Mouse (Mus musculus) limb, embryonic 12.5 days (tissue): ENCODE measurements around the gene Hsdl2. TPM values are rescaled to one million over a fixed set of nuclear protein-coding genes. Genes with fewer than 3 reads are reported as not detected.

Source experiments
- ATAC-seq: fragments of 200-750 bp; cut with Nextera tagmentation; 2 replicates; pipeline ENCODE4 v1.8.0; 2017; ENCODE audit warnings: low read depth, moderate TSS enrichment; ENCODE audit not compliant: insufficient number of reproducible peaks, insufficient read depth, low FRiP score, low TSS enrichment
- H3K27ac ChIP-seq: fragments of 300-500 bp; sonication (generic); 2 replicates; pipeline ENCODE4 v1.5.1; 2016; ENCODE audit warnings: mild to moderate bottlenecking, moderate library complexity
- H3K27me3 ChIP-seq: fragments of 300-500 bp; sonication (generic); 2 replicates; pipeline ENCODE4 v1.6.1; 2016; ENCODE audit warnings: mild to moderate bottlenecking, moderate library complexity
- H3K36me3 ChIP-seq: fragments of 300-500 bp; sonication (generic); 2 replicates; pipeline ENCODE4 v1.6.1; 2016; ENCODE audit warnings: mild to moderate bottlenecking, moderate library complexity
- H3K4me1 ChIP-seq: fragments of 300-500 bp; sonication (generic); replicated peaks from 2 replicates; pipeline ENCODE4 v1.6.1; 2016
- H3K4me2 ChIP-seq: fragments of 300-500 bp; sonication (generic); 2 replicates; pipeline ENCODE4 v1.6.1; 2016; ENCODE audit warnings: mild to moderate bottlenecking, moderate library complexity
- H3K4me3 ChIP-seq: fragments of 300-500 bp; sonication (generic); replicated peaks from 2 replicates; pipeline ENCODE4 v1.5.1; 2016; ENCODE audit warnings: mild to moderate bottlenecking
- H3K9ac ChIP-seq: fragments of 300-500 bp; sonication (generic); replicated peaks from 2 replicates; pipeline ENCODE4 v1.6.1; 2016; ENCODE audit warnings: mild to moderate bottlenecking, moderate library complexity
- H3K9me3 ChIP-seq: fragments of 300-500 bp; sonication (generic); 2 replicates; pipeline ENCODE4 v1.6.1; 2016; ENCODE audit warnings: mild to moderate bottlenecking, moderate library complexity
- WGBS: fragments of 180-500 bp; shearing (Covaris S2); methylation state at CpG from one replicate; pipeline ENCODE4 v1.1.7; 2016; 5-methylcytosine and 5-hydroxymethylcytosine counted together
- polyA plus RNA-seq: library from polyadenylated mRNA; unstranded; fragments of >200 nt; fragmentation: Nextera tagmentation; extraction: Ambion mirVana; gene quantifications from 2 replicates; pipeline ENCODE4 v1.2.1, GENCODE M21; 2016

The Hsdl2 gene
- polyA plus RNA-seq, 1 experiment from 2014 or later, result 23.2 TPM

DNA sequence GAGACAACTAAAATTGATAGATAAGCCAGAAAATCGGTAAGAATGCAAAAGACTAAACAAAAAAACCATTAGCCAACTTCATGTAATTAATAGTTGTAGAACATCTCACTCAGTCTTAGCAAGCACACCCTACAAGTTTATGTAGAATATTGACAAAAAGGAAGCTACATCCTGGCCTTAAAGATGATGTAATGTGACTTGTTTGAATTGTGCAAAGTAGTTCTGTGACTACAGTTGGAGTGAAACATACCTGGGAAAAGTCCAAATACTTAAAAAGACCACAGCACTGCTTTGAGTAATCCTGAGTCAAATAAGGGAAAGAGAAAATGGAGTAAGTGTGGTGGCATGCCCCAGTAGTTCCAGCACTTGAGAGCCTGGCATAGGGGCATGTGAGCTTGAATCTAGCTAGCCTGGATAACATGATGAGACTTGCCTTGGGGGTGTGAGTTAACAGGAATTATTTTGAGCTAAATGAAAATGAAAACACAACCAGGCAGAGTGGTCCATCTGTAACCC lies 70.9 kb downstream of the Hsdl2 start:
- no peaks in the 10 kb centered on the region for H3K27me3 ChIP-seq
- H3K36me3 ChIP-seq, result no peaks in the 10 kb centered on the region
- no peak for ATAC-seq
- no peak overlapping the region for H3K4me3 ChIP-seq
- 88% methylated on average over 1 of the region's 1 CpGs for WGBS
- H3K9ac ChIP-seq, result no peak overlapping the region
- H3K4me2 ChIP-seq, result no peak overlapping the region
- no peaks in the 10 kb centered on the region for H3K9me3 ChIP-seq
- no peaks in the 10 kb centered on the region for H3K4me1 ChIP-seq
- H3K27ac ChIP-seq, result no peak overlapping the region

GRCm38 (mm10) chr4:59656061-59656642 lies 74.8 kb downstream of the Hsdl2 start:
- H3K4me2 ChIP-seq, result no peak overlapping the region
- no peak overlapping the region for H3K27ac ChIP-seq
- H3K4me3 ChIP-seq, result no peak overlapping the region
- H3K9me3 ChIP-seq, result no peaks in the 10 kb centered on the region
- 79% methylated on average over 5 of the region's 5 CpGs for WGBS
- no peaks in the 10 kb centered on the region for H3K4me1 ChIP-seq
- no peak for ATAC-seq
- no peaks in the 10 kb centered on the region for H3K36me3 ChIP-seq
- H3K9ac ChIP-seq, result no peak overlapping the region
- H3K27me3 ChIP-seq, result no peaks in the 10 kb centered on the region

GRCm38 (mm10) chr4:59662163-59662562 lies 80.8 kb downstream of the Hsdl2 start:
- Histone ChIP-seq H3K27ac (no peak overlapping the region), H3K36me3 (no peaks in the 10 kb centered on the region), H3K4me2 (no peak overlapping the region), H3K9ac (no peak overlapping the region), H3K9me3 (peaks cover 8% of the 10 kb centered on the region; the same call in 1 of the 2 replicates), H3K27me3 (no peaks in the 10 kb centered on the region), H3K4me3 (no peak overlapping the region), H3K4me1 (0 out of 2 replicates have a peak, but pooled peaks cover 2% of the 10 kb centered on the region)
- 100% methylated on average over 1 of the region's 1 CpGs for WGBS
- no peak for ATAC-seq

DNA sequence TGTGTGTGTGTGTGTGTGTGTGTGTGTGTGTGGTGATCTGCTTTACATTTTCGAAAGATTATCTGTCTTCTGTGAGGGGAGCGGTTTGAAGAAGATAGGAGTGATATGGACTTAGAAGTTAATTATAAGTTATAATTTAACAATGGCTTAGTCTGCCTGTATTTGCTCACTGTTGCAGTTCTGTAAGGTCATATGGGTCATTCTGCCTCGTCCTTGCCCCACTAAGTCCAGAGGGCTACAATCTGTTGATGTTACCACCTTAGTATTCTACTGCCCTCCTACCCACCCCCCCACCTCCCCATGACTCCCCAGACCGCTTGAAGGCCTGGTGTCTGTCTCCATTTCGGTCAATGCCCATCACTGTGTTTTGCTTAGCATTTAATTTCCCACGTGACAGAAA lies 82.1 kb downstream of the Hsdl2 start:
- Histone ChIP-seq H3K4me2 (no peak overlapping the region), H3K36me3 (no peaks in the 10 kb centered on the region), H3K9me3 (peaks cover 8% of the 10 kb centered on the region; the same call in 1 of the 2 replicates), H3K4me1 (peaks cover 13% of the 10 kb centered on the region; the same call in 1 of the 2 replicates), H3K27me3 (no peaks in the 10 kb centered on the region), H3K27ac (no peak overlapping the region), H3K9ac (no peak overlapping the region), H3K4me3 (no peak overlapping the region)
- WGBS, result 88% methylated on average over 6 of the region's 6 CpGs
- ATAC-seq, result no peak

GRCm38 (mm10) chr4:59666550-59667317 lies 85.4 kb downstream of the Hsdl2 start:
- no peaks in the 10 kb centered on the region for H3K36me3 ChIP-seq
- H3K9ac ChIP-seq, result no peak overlapping the region
- H3K27ac ChIP-seq, result no peak overlapping the region
- H3K4me2 ChIP-seq, result no peak overlapping the region
- H3K4me1 ChIP-seq, result peaks cover 15% of the 10 kb centered on the region; the same call in 1 of the 2 replicates
- H3K4me3 ChIP-seq, result no peak overlapping the region
- no peak for ATAC-seq
- no peaks in the 10 kb centered on the region for H3K27me3 ChIP-seq
- H3K9me3 ChIP-seq, result peaks cover 8% of the 10 kb centered on the region; the same call in 1 of the 2 replicates
- 82% methylated on average over 3 of the region's 3 CpGs for WGBS

- H3K36me3 ChIP-seq, result no peaks in the 10 kb centered on the region
- no peak overlapping the region for H3K4me2 ChIP-seq
Observed at GRCm38 (mm10) chr4:59668050-59668449, 86.7 kb downstream of the Hsdl2 start.

More at GRCm38 (mm10) chr4:59668050-59668449, 86.7 kb downstream of the Hsdl2 start:
- 31% methylated on average over 3 of the region's 3 CpGs for WGBS
- Histone ChIP-seq H3K9ac (no peak overlapping the region), H3K9me3 (peaks cover 8% of the 10 kb centered on the region; the same call in 1 of the 2 replicates), H3K4me1 (peaks cover 15% of the 10 kb centered on the region; the same call in 1 of the 2 replicates), H3K27ac (no peak overlapping the region), H3K27me3 (no peaks in the 10 kb centered on the region), H3K4me3 (no peak overlapping the region)
- peak; percentile 81; the same call in 1 of the 2 replicates for ATAC-seq

Other genes with a start within 250 kb of the Hsdl2 start
- gene Susd1, start 142.9 kb upstream of the Hsdl2 start, polyA plus RNA-seq, result 1.2 and 1.8 TPM in 2 replicates
- gene Ptbp3, start 32.2 kb upstream of the Hsdl2 start, polyA plus RNA-seq, result 39.9 and 42.1 TPM in 2 replicates
- gene E130308A19Rik, start 44.6 kb downstream of the Hsdl2 start, polyA plus RNA-seq, result 35.2 and 36.3 TPM in 2 replicates
- gene Inip, start 220.0 kb downstream of the Hsdl2 start, polyA plus RNA-seq, result 77.5 and 78.5 TPM in 2 replicates
- 8.5 and 8.6 TPM in 2 replicates for gene Snx30, start 224.3 kb downstream of the Hsdl2 start, polyA plus RNA-seq